Mouse (Mus musculus) right cerebral cortex, adult 2 months (tissue): ENCODE results near the gene Dnah17.
A peak's percentile ranks its signal among the peaks of the same experiment; 100 is the strongest.

Source experiments
- DNase-seq, 2 experiments: peaks; one replicate each; pipeline ENCODE4 v3.0.0; 2021 to 2022; ENCODE audit warnings: low spot score in 2 of 2

The Dnah17 gene

GRCm38 (mm10) chr11:118085961-118086360, 44.5 kb downstream of the Dnah17 start:
- no peak for DNase-seq

GRCm38 (mm10) chr11:118085176-118085575, 45.3 kb downstream of the Dnah17 start:
- no peak for DNase-seq

GRCm38 (mm10) chr11:118084266-118084665, 46.2 kb downstream of the Dnah17 start:
- no peak for DNase-seq

- DNase-seq = peak; percentile 70 to 83
Measured at GRCm38 (mm10) chr11:118083811-118084210, 46.6 kb downstream of the Dnah17 start.

GRCm38 (mm10) chr11:118082294-118082693, 48.1 kb downstream of the Dnah17 start:
- DNase-seq = no peak

GRCm38 (mm10) chr11:118079750-118080149, 50.7 kb downstream of the Dnah17 start:
- DNase-seq = no peak

- no peak for DNase-seq
Measured at GRCm38 (mm10) chr11:118076929-118077328, 53.5 kb downstream of the Dnah17 start.

GRCm38 (mm10) chr11:118075035-118075522, 55.4 kb downstream of the Dnah17 start:
- DNase-seq = no peak

- no peak for DNase-seq
Measured at GRCm38 (mm10) chr11:118071227-118071912, 59.1 kb downstream of the Dnah17 start.

- no peak for DNase-seq
Measured at GRCm38 (mm10) chr11:118068812-118069332, 61.6 kb downstream of the Dnah17 start.

- DNase-seq = no peak
Measured at GRCm38 (mm10) chr11:118067588-118067987, 62.8 kb downstream of the Dnah17 start.

GRCm38 (mm10) chr11:118060038-118060437, 70.4 kb downstream of the Dnah17 start:
- DNase-seq = no peak

- DNase-seq = no peak
Measured at GRCm38 (mm10) chr11:118058872-118059271, 71.6 kb downstream of the Dnah17 start.

GRCm38 (mm10) chr11:118058367-118058766, 72.1 kb downstream of the Dnah17 start:
- DNase-seq = no peak

- DNase-seq = no peak
Measured at GRCm38 (mm10) chr11:118050174-118050573, 80.3 kb downstream of the Dnah17 start.

GRCm38 (mm10) chr11:118049641-118050040, 80.8 kb downstream of the Dnah17 start:
- no peak for DNase-seq

GRCm38 (mm10) chr11:118043293-118043907, 87.0 kb downstream of the Dnah17 start:
- peak; percentile 23 to 37 for DNase-seq

- DNase-seq = no peak
Measured at GRCm38 (mm10) chr11:118042791-118043190, 87.6 kb downstream of the Dnah17 start.

- DNase-seq = no peak
Measured at GRCm38 (mm10) chr11:118035068-118035467, 95.4 kb downstream of the Dnah17 start.

- no peak for DNase-seq
Measured at GRCm38 (mm10) chr11:118034395-118034794, 96.0 kb downstream of the Dnah17 start.

GRCm38 (mm10) chr11:118031134-118031533, 99.3 kb downstream of the Dnah17 start:
- no peak for DNase-seq

GRCm38 (mm10) chr11:118029170-118029569, 101.3 kb downstream of the Dnah17 start:
- no peak for DNase-seq

GRCm38 (mm10) chr11:118024111-118024510, 106.3 kb downstream of the Dnah17 start:
- DNase-seq = no peak
